Mouse (Mus musculus) T-cell, adult 2 months (primary cell): ENCODE data around the gene Fem1a.

ENCODE experiments used
- DNase-seq: peaks from one replicate; pipeline ENCODE4 v3.0.0; 2022; ENCODE audit warnings: low spot score

Gene Fem1a

DNA sequence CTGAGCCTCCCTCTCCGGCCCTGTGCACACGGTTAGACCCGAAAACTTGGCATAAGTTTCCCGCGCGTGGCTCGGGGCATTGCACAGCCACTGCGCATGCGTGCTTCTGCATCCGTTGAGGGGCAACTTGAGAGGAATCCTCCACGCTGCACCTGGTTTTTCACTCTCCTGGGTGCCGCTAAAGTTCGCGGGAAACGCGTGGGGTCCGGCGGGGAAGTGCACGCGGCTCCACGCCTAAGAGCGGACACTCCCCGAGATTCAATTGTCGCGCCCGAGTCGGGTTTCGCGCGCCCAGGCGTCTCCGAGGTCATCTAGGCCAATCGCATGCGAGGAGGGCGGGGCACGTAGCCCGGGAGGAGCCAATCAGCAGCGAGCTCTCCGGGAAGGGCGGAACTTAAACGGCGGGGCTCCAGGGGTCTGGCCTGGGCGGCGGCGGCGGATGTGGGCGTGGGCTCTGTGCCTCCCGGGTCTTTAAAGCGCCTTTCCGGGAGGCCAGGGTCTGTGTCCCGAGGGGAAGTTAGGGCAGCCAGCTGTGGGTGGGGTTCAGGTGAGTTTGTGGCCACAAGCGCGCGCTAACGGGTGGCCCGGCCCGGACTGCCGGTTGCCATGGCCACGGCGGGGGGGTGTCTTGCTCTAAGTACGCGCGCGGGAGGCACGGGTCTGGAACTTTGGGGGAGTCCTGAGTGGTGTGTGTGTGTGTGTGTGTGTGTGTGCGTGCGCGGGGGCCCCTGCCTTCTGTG, 47.4 kb downstream of the Fem1a start:
- peak; percentile 95 for DNase-seq

GRCm38 (mm10) chr17:56304718-56305117, 48.1 kb downstream of the Fem1a start:
- no peak for DNase-seq

DNA sequence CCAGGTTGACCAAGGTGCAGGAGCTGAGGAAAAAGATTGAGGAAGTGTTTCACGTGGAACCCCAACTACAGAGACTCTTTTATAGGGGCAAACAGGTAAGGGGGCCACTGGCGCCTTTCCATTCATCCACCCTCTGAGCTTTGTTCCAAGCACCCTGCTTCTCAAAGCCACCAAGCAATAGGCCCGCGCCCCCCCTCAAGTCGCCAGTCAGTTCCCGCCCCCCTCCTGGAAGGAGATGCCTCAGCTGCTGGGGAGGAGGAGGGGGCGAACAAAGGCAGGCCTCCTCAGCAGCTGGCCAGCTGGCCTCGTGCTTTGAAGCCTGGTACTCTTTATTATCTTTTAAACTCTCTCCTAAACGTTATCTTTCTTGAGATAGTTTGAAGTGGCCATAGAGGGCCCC, 48.5 kb downstream of the Fem1a start:
- no peak for DNase-seq

DNA sequence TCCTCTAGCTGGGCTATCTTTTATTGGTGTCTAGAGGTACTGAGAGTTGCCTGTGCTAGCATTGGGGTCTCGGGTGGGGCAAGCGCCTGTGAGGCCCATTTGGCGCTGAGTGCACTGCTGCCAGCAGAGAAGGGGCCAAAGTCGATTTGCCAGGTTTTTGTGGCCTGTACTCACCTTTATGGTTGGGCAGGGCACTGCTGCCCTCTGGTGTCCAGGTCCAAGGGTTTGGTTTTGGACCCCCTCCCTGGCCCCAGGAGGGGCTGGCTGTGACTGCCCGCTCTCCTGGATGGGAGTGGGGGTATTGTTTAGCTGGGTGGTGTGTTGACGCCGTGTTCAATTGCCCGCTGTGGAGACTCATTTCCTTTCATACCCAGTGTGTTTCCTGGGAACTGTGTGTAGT, 49.2 kb downstream of the Fem1a start:
- DNase-seq: no peak

DNA sequence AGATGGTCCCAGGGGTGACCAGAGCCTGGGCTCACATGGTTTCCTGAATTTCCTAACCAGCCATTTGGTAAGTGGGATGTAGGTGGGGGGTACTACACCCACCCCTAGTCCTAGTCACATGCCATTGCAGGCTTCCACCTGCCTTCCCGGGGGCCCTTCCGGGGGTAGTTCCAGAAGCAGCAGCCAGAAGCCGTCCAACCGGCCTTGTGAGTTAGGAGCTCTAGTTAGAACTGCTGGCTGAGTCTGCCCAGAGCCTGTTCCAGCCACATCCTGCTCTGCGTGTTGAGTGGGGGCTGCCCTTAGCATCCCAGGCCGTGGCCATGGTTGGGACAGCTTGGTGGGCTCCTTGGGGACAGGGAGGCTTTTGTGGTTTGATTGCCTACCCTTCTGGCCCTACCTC, 51.5 kb downstream of the Fem1a start:
- DNase-seq: no peak

GRCm38 (mm10) chr17:56309191-56309945, 52.8 kb downstream of the Fem1a start:
- DNase-seq: no peak
